Mouse (Mus musculus): ENCODE data around the gene Tjp1. TPM values are rescaled to one million over a fixed set of nuclear protein-coding genes. Genes with fewer than 3 reads are reported as not detected.

Tjp1 gene
- polyA plus RNA-seq, 1 experiment from 2014 or later: 19.1 TPM

- 68% methylated on average over 12 of the region's 12 CpGs for WGBS
- DNase-seq (ENCODE audit: low spot score) (no peak), ATAC-seq (ENCODE audit: insufficient number of reproducible peaks, low FRiP score, low TSS enrichment, low read depth) (no peak)
- Histone ChIP-seq H3K4me2 (ENCODE audit: low read depth, severe bottlenecking) (no peak overlapping the region), H3K4me1 (ENCODE audit: control insufficient read depth, insufficient read depth, low read length) (no peaks in the 10 kb centered on the region), H3K4me3 (ENCODE audit: low read depth, low read length) (no peak overlapping the region), H3K27me3 (ENCODE audit: control insufficient read depth, insufficient read depth, low read length) (peaks cover 17% of the 10 kb centered on the region), H3K9ac (ENCODE audit: low read length) (no peak overlapping the region), H3K9me3 (ENCODE audit: control insufficient read depth, low read length) (no peaks in the 10 kb centered on the region), H3K36me3 (ENCODE audit: control insufficient read depth, insufficient read depth, low read length) (no peaks in the 10 kb centered on the region), H3K27ac (replicated peaks; ENCODE audit: low read depth, low read length) (no peak overlapping the region)
Measured at GRCm38 (mm10) chr7:65522490-65522889, 5.1 kb downstream of the Tjp1 start.

GRCm38 (mm10) chr7:65520622-65521021 is 7.0 kb downstream of the Tjp1 start:
- Histone ChIP-seq H3K4me3 (ENCODE audit: low read depth, low read length) (no peak overlapping the region), H3K9me3 (ENCODE audit: control insufficient read depth, low read length) (no peaks in the 10 kb centered on the region), H3K4me2 (ENCODE audit: low read depth, severe bottlenecking) (no peak overlapping the region), H3K4me1 (ENCODE audit: control insufficient read depth, insufficient read depth, low read length) (no peaks in the 10 kb centered on the region), H3K27ac (replicated peaks; ENCODE audit: low read depth, low read length) (no peak overlapping the region), H3K36me3 (ENCODE audit: control insufficient read depth, insufficient read depth, low read length) (no peaks in the 10 kb centered on the region), H3K27me3 (ENCODE audit: control insufficient read depth, insufficient read depth, low read length) (no peaks in the 10 kb centered on the region; the same call in 1 of the 2 replicates), H3K9ac (ENCODE audit: low read length) (no peak overlapping the region)
- 76% methylated on average over 8 of the region's 8 CpGs for WGBS
- DNase-seq (ENCODE audit: low spot score): no peak
- no peak for ATAC-seq (ENCODE audit: insufficient number of reproducible peaks, low FRiP score, low TSS enrichment, low read depth)

GRCm38 (mm10) chr7:65519788-65520563 is 7.6 kb downstream of the Tjp1 start:
- no peak overlapping the region for H3K4me2 ChIP-seq (ENCODE audit: low read depth, severe bottlenecking)
- H3K4me1 ChIP-seq (ENCODE audit: control insufficient read depth, insufficient read depth, low read length): no peaks in the 10 kb centered on the region
- no peaks in the 10 kb centered on the region for H3K36me3 ChIP-seq (ENCODE audit: control insufficient read depth, insufficient read depth, low read length)
- no peak overlapping the region for H3K27ac ChIP-seq (replicated peaks; ENCODE audit: low read depth, low read length)
- no peak overlapping the region for H3K9ac ChIP-seq (ENCODE audit: low read length)
- H3K9me3 ChIP-seq (ENCODE audit: control insufficient read depth, low read length): no peaks in the 10 kb centered on the region
- peak; percentile 87 for DNase-seq (ENCODE audit: low spot score)
- WGBS: 43% methylated on average over 12 of the region's 12 CpGs
- ATAC-seq (ENCODE audit: insufficient number of reproducible peaks, low FRiP score, low TSS enrichment, low read depth): peak; percentile 72; the same call in 1 of the 2 replicates
- H3K4me3 ChIP-seq (ENCODE audit: low read depth, low read length): no peak overlapping the region
- H3K27me3 ChIP-seq (ENCODE audit: control insufficient read depth, insufficient read depth, low read length): no peaks in the 10 kb centered on the region

- Histone ChIP-seq H3K4me1 (ENCODE audit: control insufficient read depth, insufficient read depth, low read length) (no peaks in the 10 kb centered on the region), H3K9ac (ENCODE audit: low read length) (no peak overlapping the region), H3K9me3 (ENCODE audit: control insufficient read depth, low read length) (no peaks in the 10 kb centered on the region), H3K27me3 (ENCODE audit: control insufficient read depth, insufficient read depth, low read length) (no peaks in the 10 kb centered on the region), H3K4me2 (ENCODE audit: low read depth, severe bottlenecking) (no peak overlapping the region), H3K36me3 (ENCODE audit: control insufficient read depth, insufficient read depth, low read length) (no peaks in the 10 kb centered on the region), H3K4me3 (ENCODE audit: low read depth, low read length) (no peak overlapping the region), H3K27ac (replicated peaks; ENCODE audit: low read depth, low read length) (no peak overlapping the region)
- no peak for DNase-seq (ENCODE audit: low spot score)
- no peak for ATAC-seq (ENCODE audit: insufficient number of reproducible peaks, low FRiP score, low TSS enrichment, low read depth)
- WGBS: 73% methylated on average over 8 of the region's 8 CpGs
Measured at GRCm38 (mm10) chr7:65516903-65517302, 10.7 kb downstream of the Tjp1 start.

- H3K36me3 ChIP-seq (ENCODE audit: control insufficient read depth, insufficient read depth, low read length): no peaks in the 10 kb centered on the region
- H3K4me2 ChIP-seq (ENCODE audit: low read depth, severe bottlenecking): no peak overlapping the region
- DNase-seq (ENCODE audit: low spot score): peak; percentile 47
- no peak for ATAC-seq (ENCODE audit: insufficient number of reproducible peaks, low FRiP score, low TSS enrichment, low read depth)
- H3K9me3 ChIP-seq (ENCODE audit: control insufficient read depth, low read length): no peaks in the 10 kb centered on the region
- 32% methylated on average over 10 of the region's 10 CpGs for WGBS
- H3K27ac ChIP-seq (replicated peaks; ENCODE audit: low read depth, low read length): no peak overlapping the region
- H3K4me1 ChIP-seq (ENCODE audit: control insufficient read depth, insufficient read depth, low read length): no peaks in the 10 kb centered on the region
- H3K27me3 ChIP-seq (ENCODE audit: control insufficient read depth, insufficient read depth, low read length): no peaks in the 10 kb centered on the region
- no peak overlapping the region for H3K4me3 ChIP-seq (ENCODE audit: low read depth, low read length)
- no peak overlapping the region for H3K9ac ChIP-seq (ENCODE audit: low read length)
Measured at GRCm38 (mm10) chr7:65513451-65514179, 14.0 kb downstream of the Tjp1 start.

- Histone ChIP-seq H3K4me2 (ENCODE audit: low read depth, severe bottlenecking) (no peak overlapping the region), H3K36me3 (ENCODE audit: control insufficient read depth, insufficient read depth, low read length) (no peaks in the 10 kb centered on the region), H3K27ac (replicated peaks; ENCODE audit: low read depth, low read length) (no peak overlapping the region), H3K9ac (ENCODE audit: low read length) (no peak overlapping the region), H3K4me1 (ENCODE audit: control insufficient read depth, insufficient read depth, low read length) (no peaks in the 10 kb centered on the region), H3K9me3 (ENCODE audit: control insufficient read depth, low read length) (no peaks in the 10 kb centered on the region), H3K4me3 (ENCODE audit: low read depth, low read length) (no peak overlapping the region), H3K27me3 (ENCODE audit: control insufficient read depth, insufficient read depth, low read length) (no peaks in the 10 kb centered on the region)
- DNase-seq (ENCODE audit: low spot score): no peak
- no peak for ATAC-seq (ENCODE audit: insufficient number of reproducible peaks, low FRiP score, low TSS enrichment, low read depth)
- 81% methylated on average over 3 of the region's 3 CpGs for WGBS
Measured at GRCm38 (mm10) chr7:65509357-65509756, 18.2 kb downstream of the Tjp1 start.

GRCm38 (mm10) chr7:65507341-65507740 is 20.2 kb downstream of the Tjp1 start:
- no peak overlapping the region for H3K4me2 ChIP-seq (ENCODE audit: low read depth, severe bottlenecking)
- no peaks in the 10 kb centered on the region for H3K36me3 ChIP-seq (ENCODE audit: control insufficient read depth, insufficient read depth, low read length)
- 68% methylated on average over 5 of the region's 5 CpGs for WGBS
- H3K9me3 ChIP-seq (ENCODE audit: control insufficient read depth, low read length): no peaks in the 10 kb centered on the region
- no peak overlapping the region for H3K27ac ChIP-seq (replicated peaks; ENCODE audit: low read depth, low read length)
- no peak overlapping the region for H3K9ac ChIP-seq (ENCODE audit: low read length)
- ATAC-seq (ENCODE audit: insufficient number of reproducible peaks, low FRiP score, low TSS enrichment, low read depth) (no peak), DNase-seq (ENCODE audit: low spot score) (no peak)
- no peak overlapping the region for H3K4me3 ChIP-seq (ENCODE audit: low read depth, low read length)
- no peaks in the 10 kb centered on the region for H3K27me3 ChIP-seq (ENCODE audit: control insufficient read depth, insufficient read depth, low read length)
- H3K4me1 ChIP-seq (ENCODE audit: control insufficient read depth, insufficient read depth, low read length): no peaks in the 10 kb centered on the region

GRCm38 (mm10) chr7:65502486-65503322 is 24.9 kb downstream of the Tjp1 start:
- H3K9me3 ChIP-seq (ENCODE audit: control insufficient read depth, low read length): no peaks in the 10 kb centered on the region
- no peak overlapping the region for H3K4me2 ChIP-seq (ENCODE audit: low read depth, severe bottlenecking)
- no peak for DNase-seq (ENCODE audit: low spot score)

More at GRCm38 (mm10) chr7:65502486-65503322, 24.9 kb downstream of the Tjp1 start:
- ATAC-seq (ENCODE audit: insufficient number of reproducible peaks, low FRiP score, low TSS enrichment, low read depth): no peak
- H3K4me1 ChIP-seq (ENCODE audit: control insufficient read depth, insufficient read depth, low read length): no peaks in the 10 kb centered on the region
- no peak overlapping the region for H3K9ac ChIP-seq (ENCODE audit: low read length)
- no peak overlapping the region for H3K4me3 ChIP-seq (ENCODE audit: low read depth, low read length)
- 75% methylated on average over 10 of the region's 10 CpGs for WGBS
- H3K27ac ChIP-seq (replicated peaks; ENCODE audit: low read depth, low read length): no peak overlapping the region
- H3K27me3 ChIP-seq (ENCODE audit: control insufficient read depth, insufficient read depth, low read length): no peaks in the 10 kb centered on the region
- H3K36me3 ChIP-seq (ENCODE audit: control insufficient read depth, insufficient read depth, low read length): no peaks in the 10 kb centered on the region
